Mouse (Mus musculus) liver, postnatal 0 days (tissue): Measurements from ENCODE around the gene Ninj2. TPM values are rescaled to one million over a fixed set of nuclear protein-coding genes. Genes with fewer than 3 reads are reported as not detected.

Source experiments
- ATAC-seq: fragments of 200-750 bp; cut with Nextera tagmentation; 2 replicates; pipeline ENCODE4 v1.8.0; 2017; ENCODE audit warnings: mild to moderate bottlenecking, moderate library complexity
- DNase-seq: peaks from one replicate; pipeline ENCODE4 v3.0.0-alpha.2; 2016
- H3K27ac ChIP-seq: fragments of 300-500 bp; sonication (generic); 2 replicates; pipeline ENCODE4 v1.5.1; 2014; ENCODE audit warnings: antibody characterized with exemption, moderate library complexity, mild to moderate bottlenecking, low read depth
- H3K27me3 ChIP-seq: fragments of 300-500 bp; sonication (generic); 2 replicates; pipeline ENCODE4 v1.6.1; 2014; ENCODE audit warnings: low read length, control low read depth, mixed read lengths; ENCODE audit not compliant: insufficient read depth
- H3K36me3 ChIP-seq: fragments of 300-500 bp; sonication (generic); replicated peaks from 2 replicates; pipeline ENCODE4 v1.6.1; 2014; ENCODE audit warnings: mild to moderate bottlenecking, control low read depth, low read length, moderate library complexity, mixed read lengths; ENCODE audit not compliant: insufficient read depth
- H3K4me1 ChIP-seq: fragments of 300-500 bp; sonication (generic); 2 replicates; pipeline ENCODE4 v1.6.1; 2014; ENCODE audit warnings: antibody characterized with exemption, mild to moderate bottlenecking, control low read depth; ENCODE audit not compliant: insufficient read depth
- H3K4me2 ChIP-seq: fragments of 300-500 bp; sonication (generic); 2 replicates; pipeline ENCODE4 v1.6.1; 2014; ENCODE audit warnings: low read depth, mild to moderate bottlenecking, low read length, moderate library complexity, mixed read lengths
- H3K4me3 ChIP-seq: fragments of 300-500 bp; sonication (generic); 2 replicates; pipeline ENCODE4 v1.5.1; 2014; ENCODE audit warnings: low read depth, low read length
- H3K9ac ChIP-seq: fragments of 300-500 bp; sonication (generic); replicated peaks from 2 replicates; pipeline ENCODE4 v1.6.1; 2014; ENCODE audit warnings: mild to moderate bottlenecking, moderate library complexity
- H3K9me3 ChIP-seq: fragments of 300-500 bp; sonication (generic); 2 replicates; pipeline ENCODE4 v1.6.1; 2016; ENCODE audit warnings: mild to moderate bottlenecking, control low read depth, low read length, mixed read lengths
- CTCF ChIP-seq: sonication (generic); IDR thresholded peaks from 2 replicates; pipeline ENCODE4 v1.5.1; 2016; ENCODE audit warnings: antibody characterized with exemption, low read depth
- EP300 ChIP-seq: IDR thresholded peaks from 2 replicates; pipeline ENCODE4 v1.6.1; 2016; ENCODE audit warnings: antibody characterized with exemption, low read depth, mild to moderate bottlenecking
- WGBS: fragments of 180-500 bp; shearing (Covaris S2); extraction: QIAGEN DNeasy Blood & Tissue Kit; methylation state at CpG from one replicate; pipeline ENCODE4 v1.1.7; 2014; ENCODE audit not compliant: insufficient replicate concordance; 5-methylcytosine and 5-hydroxymethylcytosine counted together
- polyA plus RNA-seq: library from polyadenylated mRNA; unstranded; fragments of >200 nt; fragmentation: Nextera tagmentation; extraction: Ambion mirVana; gene quantifications from 2 replicates; pipeline ENCODE4 v1.2.1, GENCODE M21; 2015

Gene Ninj2
- polyA plus RNA-seq, 1 experiment from 2014 or later: 0.31 TPM

GRCm38 (mm10) chr6:120159133-120159901, 66.2 kb downstream of the Ninj2 start:
- peaks cover 13% of the 10 kb centered on the region for H3K4me1 ChIP-seq
- no peak overlapping the region for H3K4me3 ChIP-seq
- H3K9me3 ChIP-seq: no peaks in the 10 kb centered on the region
- no peaks in the 10 kb centered on the region for H3K36me3 ChIP-seq
- no peaks in the 10 kb centered on the region for H3K27me3 ChIP-seq
- peak; percentile 24; the same call in 1 of the 2 replicates for ATAC-seq
- WGBS: 33% methylated on average over 9 of the region's 9 CpGs
- DNase-seq: peak; percentile 51
- TF ChIP-seq EP300 (no peak), CTCF (no peak)
- no peak overlapping the region for H3K4me2 ChIP-seq
- H3K27ac ChIP-seq: peak overlapping the region; percentile 71
- no peak overlapping the region for H3K9ac ChIP-seq

DNA sequence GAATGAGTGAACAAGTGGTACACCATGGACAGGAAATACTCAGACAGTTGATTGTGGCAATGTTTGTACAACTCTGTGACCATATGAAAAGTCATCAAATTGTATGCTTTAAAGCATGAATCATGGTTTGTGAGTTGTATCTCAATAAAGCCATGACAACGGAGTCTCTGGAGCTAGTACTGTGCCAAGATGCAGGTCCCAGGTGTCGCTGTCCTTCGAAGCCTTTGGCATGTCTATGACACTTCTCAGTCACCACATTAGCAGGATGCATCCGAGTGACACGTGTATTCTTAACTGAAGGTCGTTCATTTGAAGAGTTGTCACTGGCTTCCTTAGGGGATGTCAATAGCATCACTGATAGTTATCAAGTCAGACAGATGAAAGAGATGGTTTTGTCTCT, 69.8 kb downstream of the Ninj2 start:
- H3K9ac ChIP-seq: no peak overlapping the region
- ATAC-seq: no peak
- no peak overlapping the region for H3K27ac ChIP-seq
- peaks cover 11% of the 10 kb centered on the region for H3K4me1 ChIP-seq
- TF ChIP-seq CTCF (0 out of 2 replicates have a peak, but pooled peaks have one; percentile 2), EP300 (no peak)
- no peak overlapping the region for H3K4me2 ChIP-seq
- no peaks in the 10 kb centered on the region for H3K36me3 ChIP-seq
- WGBS: 71% methylated on average over 6 of the region's 6 CpGs
- H3K27me3 ChIP-seq: no peaks in the 10 kb centered on the region
- no peak for DNase-seq
- H3K4me3 ChIP-seq: no peak overlapping the region
- H3K9me3 ChIP-seq: no peaks in the 10 kb centered on the region

DNA sequence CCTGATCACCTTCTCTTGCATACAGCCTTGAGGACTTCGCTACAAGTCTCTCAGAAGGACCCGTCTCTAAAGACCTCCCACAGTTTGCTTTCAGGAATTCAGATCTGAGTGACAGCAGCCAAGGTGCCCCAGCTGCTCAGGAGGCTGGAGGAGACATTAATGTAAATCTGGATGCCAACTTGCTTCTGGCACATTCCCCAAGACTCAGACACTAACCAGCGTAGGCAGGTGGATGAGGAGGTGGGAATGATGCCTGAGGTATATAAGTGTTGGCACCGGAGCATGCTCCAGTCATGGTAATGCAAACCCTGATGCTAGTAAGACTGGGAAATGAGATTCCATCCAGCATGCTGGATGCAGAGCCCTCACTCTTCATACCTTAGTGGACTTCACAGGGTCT, 71.6 kb downstream of the Ninj2 start:
- Histone ChIP-seq H3K27me3 (no peaks in the 10 kb centered on the region), H3K27ac (no peak overlapping the region), H3K4me3 (no peak overlapping the region), H3K9me3 (no peaks in the 10 kb centered on the region), H3K4me1 (peaks cover 2% of the 10 kb centered on the region), H3K4me2 (no peak overlapping the region), H3K36me3 (no peaks in the 10 kb centered on the region), H3K9ac (no peak overlapping the region)
- ATAC-seq: no peak
- no peak for TF ChIP-seq CTCF
- TF ChIP-seq EP300: no peak
- no peak for DNase-seq
- WGBS: 82% methylated on average over 4 of the region's 4 CpGs

- peak; percentile 72 for ATAC-seq
- Histone ChIP-seq H3K4me2 (no peak overlapping the region), H3K4me1 (peaks cover 1% of the 10 kb centered on the region; the same call in 1 of the 2 replicates), H3K9me3 (no peaks in the 10 kb centered on the region), H3K9ac (no peak overlapping the region), H3K36me3 (no peaks in the 10 kb centered on the region), H3K27ac (no peak overlapping the region), H3K27me3 (no peaks in the 10 kb centered on the region), H3K4me3 (no peak overlapping the region)
- WGBS: 40% methylated on average over 4 of the region's 4 CpGs
- no peak for TF ChIP-seq CTCF
- TF ChIP-seq EP300: no peak
- no peak for DNase-seq
These were observed 74.4 kb downstream of the Ninj2 start for GRCm38 (mm10) chr6:120167574-120167973.

DNA sequence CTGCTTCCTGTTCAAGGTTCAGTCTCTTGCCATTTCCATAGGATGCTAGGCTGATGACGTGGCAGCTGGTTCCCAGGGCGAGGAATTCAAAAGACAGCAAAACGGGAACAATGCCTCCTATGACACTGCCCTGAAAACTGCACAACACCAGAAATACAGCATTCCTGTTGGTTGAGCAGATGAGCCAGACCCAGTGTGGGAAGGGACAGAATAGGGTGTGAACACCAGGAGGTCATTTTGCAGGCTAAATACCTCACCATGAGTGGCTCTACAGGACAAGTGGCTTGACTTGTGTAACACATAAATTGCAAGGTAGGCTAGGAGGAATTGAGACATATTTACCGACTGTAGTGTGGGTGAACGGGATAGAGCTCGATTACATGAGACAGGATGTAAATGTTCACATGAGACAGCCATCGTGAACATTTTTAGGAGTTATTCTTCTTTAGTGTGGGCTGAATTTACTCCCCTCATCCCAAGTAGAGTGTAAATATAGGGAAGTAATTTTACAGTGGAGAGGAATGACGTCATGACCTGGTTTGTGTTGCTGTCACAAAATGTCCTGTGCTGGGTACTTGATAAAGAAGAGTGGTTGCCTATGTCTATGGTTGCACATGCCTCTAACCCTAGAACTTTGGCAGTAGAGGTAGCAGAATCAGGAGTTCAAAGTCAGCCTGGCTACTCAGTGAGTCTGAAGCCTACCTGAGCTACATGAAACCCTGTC, 79.3 kb downstream of the Ninj2 start:
- Histone ChIP-seq H3K9me3 (no peaks in the 10 kb centered on the region), H3K9ac (no peak overlapping the region), H3K27ac (peak overlapping the region; percentile 22; the same call in 1 of the 2 replicates), H3K27me3 (no peaks in the 10 kb centered on the region), H3K36me3 (no peaks in the 10 kb centered on the region), H3K4me1 (peaks cover 24% of the 10 kb centered on the region), H3K4me2 (no peak overlapping the region), H3K4me3 (no peak overlapping the region)
- no peak for DNase-seq
- peak; percentile 45; the same call in 1 of the 2 replicates for TF ChIP-seq EP300
- TF ChIP-seq CTCF: no peak
- no peak for ATAC-seq
- WGBS: 71% methylated on average over 8 of the region's 8 CpGs

- ATAC-seq (peak; percentile 43), DNase-seq (no peak)
- peak overlapping the region; percentile 58 for H3K9ac ChIP-seq
- no peaks in the 10 kb centered on the region for H3K9me3 ChIP-seq
- peak overlapping the region; percentile 57 for H3K4me2 ChIP-seq
- no peaks in the 10 kb centered on the region for H3K36me3 ChIP-seq
- TF ChIP-seq CTCF: no peak
- no peak for TF ChIP-seq EP300
- no peak overlapping the region for H3K4me3 ChIP-seq
- WGBS: 34% methylated on average over 6 of the region's 6 CpGs
- H3K27me3 ChIP-seq: no peaks in the 10 kb centered on the region
- H3K27ac ChIP-seq: peak overlapping the region; percentile 97
- peaks cover 25% of the 10 kb centered on the region for H3K4me1 ChIP-seq
These were observed 81.0 kb downstream of the Ninj2 start for GRCm38 (mm10) chr6:120174028-120174601.
